Mouse (Mus musculus) kidney, postnatal 36 days (tissue): ENCODE data around the gene Efcab8.
"Not testable (repeated sequence)": the region's sequence is repeated elsewhere in the genome, so short reads cannot be mapped to it uniquely, and the experiment has no call there.

Experiments
- DNase-seq, 2 experiments: peaks; one replicate each; pipeline ENCODE4 v3.0.0; 2021 to 2022; ENCODE audit warnings: mixed read lengths in 2 of 2

The Efcab8 gene

DNA sequence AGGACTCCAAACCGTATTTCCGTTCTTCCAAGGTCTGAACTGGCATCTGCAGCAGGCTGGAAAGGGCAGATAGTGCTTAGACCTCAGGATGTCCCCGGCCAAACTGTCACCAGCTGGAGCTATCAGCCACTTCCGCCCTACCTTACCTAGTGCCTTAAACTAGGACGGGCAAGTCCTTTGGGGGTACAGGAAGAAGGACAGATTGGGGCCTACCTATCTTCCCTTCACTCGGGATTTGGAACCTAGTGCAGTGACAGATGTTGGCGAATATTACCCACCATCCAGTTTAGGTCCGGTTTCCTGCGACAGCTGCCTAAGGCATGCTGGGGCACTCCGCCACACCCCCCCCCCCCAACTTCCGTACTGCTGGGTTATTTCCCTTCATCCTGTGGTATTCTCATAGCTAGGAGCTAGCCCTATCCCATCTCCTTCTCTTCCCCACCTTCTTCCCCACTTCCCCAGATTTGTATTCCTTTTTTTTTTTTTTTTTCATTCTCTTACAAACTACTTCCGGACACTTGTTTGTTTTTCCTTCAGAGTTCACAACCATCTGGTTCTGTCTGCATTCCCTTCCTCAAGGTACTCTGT is at the start of gene Efcab8:
Gene Efcab8 (plus strand): TSS at position 538 of the 588 bp plus-strand sequence.
- peak; percentile 4 to 9 for DNase-seq

DNA sequence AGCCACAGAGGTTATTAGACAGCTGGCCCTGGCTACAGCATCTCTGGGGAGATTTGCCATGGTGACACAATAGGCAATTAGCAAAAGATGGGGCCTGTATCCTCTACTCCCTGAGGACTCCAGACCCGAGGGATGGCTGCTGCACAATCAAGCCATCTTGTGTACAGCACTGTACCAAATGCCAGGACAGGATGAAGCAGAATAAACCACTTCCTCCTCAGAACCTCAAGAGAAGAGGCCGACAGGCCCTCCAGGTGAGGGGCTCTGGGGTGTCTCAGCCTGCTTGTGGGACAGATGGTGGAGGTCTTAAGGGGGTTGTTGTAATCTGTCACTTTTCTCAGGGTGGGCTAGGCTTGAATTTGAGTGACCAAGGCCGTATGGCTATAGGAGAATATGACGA is 45.7 kb upstream of the Efcab8 start:
- DNase-seq = no peak

DNA sequence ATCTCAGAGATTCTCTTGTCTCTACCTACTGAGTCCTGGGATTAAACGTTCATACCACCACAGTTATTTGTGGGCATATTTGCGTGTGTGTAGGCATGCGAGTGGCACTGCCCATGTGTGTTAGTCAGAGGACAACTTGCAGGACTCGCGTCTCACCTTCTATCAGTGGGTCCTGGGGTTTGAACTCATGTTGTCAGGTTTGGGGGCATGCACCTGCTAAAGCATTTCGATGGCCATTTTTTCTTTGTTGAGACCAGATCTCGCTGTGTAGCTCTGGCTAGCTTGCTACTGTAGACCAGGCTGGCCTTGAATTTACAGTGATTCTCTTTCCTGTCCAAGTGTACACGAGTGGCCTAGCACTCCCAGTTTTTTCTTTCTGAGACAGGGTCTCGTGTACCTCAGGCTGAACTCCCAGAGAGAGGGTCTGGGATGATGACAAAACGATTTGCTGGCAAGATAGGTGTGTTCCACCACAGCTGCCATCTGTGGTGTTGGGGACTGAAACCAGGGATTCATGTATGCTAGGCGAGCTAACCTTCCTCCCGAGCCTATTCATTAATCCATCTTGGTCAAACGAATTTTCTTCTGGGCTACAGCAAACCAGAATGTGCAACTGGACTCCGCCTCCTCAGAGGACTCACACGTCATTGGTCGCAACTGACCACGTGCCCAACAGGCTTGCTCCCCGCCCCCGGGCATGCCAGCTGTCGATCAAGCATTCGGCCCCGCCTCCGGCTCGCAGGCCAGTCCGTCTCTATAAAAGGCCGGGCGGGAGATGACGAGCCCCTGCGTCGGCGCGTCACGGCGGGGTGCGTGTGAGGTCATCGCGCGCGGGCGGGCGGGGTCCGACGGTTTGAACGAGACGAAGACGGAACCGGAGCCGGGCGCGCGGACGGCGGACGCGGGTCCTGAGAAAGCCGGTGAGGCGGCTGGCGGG is 39.0 kb upstream of the Efcab8 start, which contains the start of gene Mapre1:
Gene Mapre1 (plus strand): TSS at position 775 of the 937 bp plus-strand sequence.
- peak; percentile 100 for DNase-seq

DNA sequence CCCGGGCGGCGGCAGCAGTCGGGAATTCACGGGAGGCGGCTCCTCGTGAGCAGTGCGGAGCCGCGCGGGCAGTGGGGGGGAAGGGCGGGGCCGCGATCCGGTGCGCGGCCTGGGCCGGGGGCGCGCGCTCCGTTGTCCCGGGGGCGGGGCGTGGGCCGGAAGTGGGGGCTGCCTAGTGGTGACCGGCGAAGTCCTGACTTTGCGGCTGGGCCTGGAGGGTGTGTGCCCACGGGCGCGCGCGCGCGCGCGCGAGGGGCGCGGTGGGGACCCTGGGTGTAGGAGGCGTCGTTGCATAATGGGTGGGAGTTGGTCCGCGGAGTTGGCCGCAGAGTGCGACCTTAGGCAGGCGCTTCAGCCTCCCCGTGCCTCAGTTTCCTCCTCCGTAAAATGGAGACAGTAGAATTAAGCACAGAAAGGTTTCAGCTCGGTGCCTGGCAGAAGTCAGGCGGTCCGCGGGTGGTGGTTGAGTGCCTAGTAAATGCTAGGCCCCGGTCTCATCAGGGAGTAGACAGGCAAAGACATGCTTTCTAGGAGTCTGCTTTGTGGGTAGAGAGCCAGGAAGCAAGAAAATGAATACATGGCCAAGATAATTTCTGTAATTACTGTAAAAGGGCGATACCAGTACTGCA is 38.2 kb upstream of the Efcab8 start:
- peak; percentile 74 to 89 for DNase-seq

DNA sequence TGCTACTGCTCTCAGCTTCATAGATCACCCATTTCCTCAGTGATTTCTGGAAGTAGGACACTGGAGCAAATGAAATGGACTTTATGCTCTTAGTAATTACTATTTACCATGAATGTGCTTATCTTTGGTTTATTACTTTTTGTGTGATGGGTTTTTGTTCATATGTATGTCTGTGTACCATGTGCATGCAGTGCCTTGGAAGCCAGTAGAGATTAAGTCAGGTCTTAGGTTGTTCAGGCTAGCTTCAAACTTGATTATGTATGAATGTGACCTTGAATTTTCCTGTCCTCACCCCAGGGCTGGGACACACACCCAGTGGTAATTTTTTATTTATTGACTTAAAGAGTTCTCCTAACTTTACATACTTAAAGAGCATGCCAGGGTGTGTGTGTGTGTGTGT is 31.7 kb upstream of the Efcab8 start:
- DNase-seq = no peak

DNA sequence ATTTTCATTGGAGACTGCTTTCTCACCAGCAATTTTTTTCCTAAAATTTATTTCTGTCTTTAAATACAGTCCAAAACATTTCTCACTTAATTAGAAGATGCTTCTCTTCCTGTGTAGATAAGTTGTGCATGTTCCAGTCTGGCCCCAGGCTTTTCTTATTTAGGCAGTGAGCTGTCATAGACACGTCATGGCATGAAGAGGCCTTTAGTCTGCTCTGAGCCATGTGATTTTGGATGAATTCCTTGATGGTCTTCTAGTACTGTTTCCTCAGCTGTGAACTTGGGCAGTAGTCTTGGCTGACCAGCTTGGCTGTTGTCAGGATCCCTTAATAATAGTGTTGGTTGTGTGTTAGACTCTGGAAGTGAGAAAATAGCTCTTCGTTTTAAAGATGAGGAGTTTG is 29.4 kb upstream of the Efcab8 start:
- DNase-seq = no peak

DNA sequence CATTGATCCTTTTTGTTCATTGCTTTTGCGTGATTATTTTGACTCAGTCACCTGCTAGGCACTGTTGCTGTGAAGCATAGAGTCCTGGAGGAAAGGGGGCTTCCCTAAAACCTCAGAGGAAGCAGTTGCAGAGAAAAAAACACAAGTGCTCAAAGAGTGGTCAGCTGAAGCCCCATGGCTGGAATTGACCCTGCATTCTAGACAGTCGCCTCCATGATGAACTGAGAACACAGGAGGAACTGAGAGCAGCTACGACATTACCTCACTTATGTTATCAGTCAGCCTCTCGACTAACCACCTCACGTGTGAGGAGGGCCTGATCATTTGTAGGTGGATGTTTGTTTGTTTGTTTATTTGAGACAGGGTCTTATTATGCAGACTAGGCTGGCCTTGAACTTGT is 17.6 kb upstream of the Efcab8 start:
- DNase-seq = no peak

DNA sequence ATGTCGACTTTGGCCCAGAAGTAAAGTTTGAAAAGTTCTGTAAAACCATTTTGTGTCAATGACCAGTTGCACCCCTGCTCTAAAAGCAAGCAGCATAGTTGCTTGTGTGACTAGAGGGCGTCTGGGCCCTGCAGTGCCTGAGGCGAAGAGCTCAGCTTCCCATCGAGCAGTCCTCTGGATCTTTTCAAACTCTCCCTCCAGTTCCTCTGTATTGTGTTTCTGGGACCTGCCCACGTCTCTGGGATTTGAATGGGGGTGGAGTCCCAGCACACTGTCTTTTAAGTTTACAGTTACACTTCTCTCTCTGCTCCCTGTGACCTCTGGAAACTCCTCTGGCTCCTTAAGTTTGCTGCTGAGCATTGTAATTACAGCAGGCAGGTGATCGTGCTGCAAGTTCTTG is 12.2 kb upstream of the Efcab8 start:
- no peak for DNase-seq

DNA sequence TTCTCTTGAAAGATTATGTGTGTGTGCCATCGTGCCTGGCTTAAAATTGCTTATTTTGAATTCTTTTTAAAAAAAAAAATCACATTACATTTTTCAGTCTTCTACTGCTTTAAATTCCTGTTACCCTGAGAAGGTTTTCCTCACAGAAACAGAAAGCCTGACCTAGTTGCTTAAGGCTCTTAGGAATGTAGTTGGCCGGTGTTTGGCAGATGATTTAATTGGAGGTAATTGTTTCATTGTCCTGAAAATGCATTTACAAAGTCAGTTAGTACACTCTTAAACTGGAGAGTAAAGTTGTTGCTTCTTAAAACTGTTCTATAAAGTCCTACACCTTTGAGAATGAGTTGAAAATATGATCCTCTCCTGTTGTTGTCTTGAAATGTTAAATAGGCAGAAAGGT is 10.8 kb upstream of the Efcab8 start:
- DNase-seq = no peak

DNA sequence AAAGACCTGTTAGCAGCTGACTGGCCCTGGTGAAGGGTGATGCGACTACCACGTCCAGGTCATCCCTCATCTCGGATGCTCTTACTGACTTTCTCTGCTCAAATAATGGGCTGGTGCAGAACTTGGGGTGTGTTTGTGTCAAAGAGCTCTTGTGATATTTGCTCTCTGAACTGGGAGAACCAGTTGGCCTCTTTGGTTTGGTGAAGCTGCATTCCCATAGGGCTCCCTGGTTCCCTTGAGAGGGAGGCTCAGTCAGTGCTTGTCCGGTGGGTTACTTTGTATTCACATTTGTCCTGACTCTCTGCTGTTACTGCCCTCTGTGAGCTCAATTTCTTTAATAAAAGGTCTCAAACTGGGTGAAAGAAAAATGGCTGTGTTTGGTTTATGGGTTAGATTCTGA is 6.8 kb upstream of the Efcab8 start:
- no peak for DNase-seq

DNA sequence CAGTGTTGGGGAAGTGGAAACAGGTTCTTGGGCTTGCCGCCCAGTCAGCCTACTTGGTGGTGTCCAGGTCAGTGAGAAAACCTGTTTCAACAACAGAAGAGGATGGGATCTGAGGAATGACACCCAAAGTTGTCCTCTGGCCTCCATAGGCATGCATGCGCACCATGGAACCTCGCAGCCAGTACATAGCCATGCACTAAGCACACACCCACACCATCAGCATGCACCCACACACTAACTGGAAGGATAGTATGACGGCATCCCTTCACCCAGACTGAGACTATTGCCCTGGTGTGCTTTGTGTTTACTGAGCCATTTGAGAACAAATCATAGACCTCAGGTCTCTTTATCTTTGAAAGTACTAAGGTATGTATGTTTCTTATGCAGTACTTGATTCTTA is 4.3 kb upstream of the Efcab8 start:
- no peak for DNase-seq

DNA sequence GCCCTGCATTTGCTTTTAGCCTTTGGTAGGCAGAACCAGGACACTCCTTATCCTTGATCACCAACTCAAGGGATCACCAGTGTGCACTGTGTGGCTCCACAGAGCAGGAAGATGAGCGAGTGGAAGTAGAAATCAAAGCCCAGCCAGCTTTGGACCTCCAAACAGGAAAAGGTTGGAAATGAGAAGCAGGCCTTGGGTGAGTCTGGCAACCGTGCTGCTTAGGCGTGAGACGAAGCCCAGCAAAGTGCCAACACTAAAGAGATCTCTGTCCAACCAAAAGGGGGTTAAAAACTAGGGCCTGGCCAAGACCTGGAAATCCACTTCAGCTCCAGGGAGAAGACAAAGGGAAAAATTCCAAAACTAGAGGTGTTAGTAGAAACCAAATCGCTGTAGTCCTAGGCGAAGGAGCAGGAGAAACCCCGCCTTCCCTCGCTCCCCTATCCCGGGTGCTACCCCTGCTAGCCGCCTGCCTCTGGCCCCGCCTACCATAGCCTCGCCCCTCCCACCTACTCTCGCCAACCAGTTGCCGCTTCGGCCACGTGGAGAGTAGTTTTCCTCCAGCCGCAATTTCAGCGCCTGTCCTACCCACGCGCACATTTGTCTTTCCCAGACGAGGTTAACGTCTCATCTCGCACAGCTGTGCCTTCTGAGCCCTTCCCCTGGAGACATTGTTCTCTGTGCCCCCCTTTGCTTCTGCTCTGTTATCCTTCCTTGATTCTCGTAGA is 931 bp upstream of the Efcab8 start:
- DNase-seq = peak; percentile 72 to 89

DNA sequence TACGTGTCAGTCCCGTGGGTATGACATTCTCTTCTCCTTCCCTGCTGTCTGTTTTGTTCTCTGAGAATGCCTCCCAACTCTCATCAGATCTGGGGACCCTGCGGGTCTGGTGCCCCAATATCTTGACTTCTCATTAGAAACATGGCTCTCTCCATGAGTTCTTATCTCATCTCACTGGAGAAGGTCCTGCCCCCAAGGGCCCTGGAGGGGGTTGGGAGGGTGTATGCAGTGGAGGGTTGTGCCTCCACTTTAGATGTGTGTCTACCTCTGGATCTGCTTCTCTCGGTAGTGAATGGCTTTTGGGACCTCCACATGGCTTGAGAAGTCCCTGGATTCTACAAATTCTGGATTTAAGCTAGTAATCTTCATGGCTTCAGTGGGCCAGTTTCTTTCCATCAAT is 1.4 kb downstream of the Efcab8 start:
- no peak for DNase-seq

DNA sequence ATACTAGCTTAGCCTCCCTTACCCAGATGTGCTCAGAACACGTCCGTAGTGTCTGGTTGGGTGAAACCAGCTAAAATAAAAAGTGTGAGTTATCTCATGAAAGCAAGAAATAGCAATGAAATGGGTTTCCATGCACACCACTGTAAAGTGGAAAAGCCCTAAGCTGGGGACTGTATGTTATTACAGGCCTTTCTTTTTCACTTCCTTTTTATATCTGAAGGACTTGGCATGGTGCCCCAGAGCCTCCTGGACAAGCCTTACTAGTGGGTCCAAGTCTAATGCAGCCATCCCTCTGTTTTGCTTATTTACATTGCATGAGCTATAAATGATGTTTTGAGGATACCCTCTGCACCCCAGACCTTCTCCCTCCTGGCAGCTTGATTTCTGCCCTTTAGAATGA is 4.9 kb downstream of the Efcab8 start:
- DNase-seq = peak; percentile 13 to 46

DNA sequence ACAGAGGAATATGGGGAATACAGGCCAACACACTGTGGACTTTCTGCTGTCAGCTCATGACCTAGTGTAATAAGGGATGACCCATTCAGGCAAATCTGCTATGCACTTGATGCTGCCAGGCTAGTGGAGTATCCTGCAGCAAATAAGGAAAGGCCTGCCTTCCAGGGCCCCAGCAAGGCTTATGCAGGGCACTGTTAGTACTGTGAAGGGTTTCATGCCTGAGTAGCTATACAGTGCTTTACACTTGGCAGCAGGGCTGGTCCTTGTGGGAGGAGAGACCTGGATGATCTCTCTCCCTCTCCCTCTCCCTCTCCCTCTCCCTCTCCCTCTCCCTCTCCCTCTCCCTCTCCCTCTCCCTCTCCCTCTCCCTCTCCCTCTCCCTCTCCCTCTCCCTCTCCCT is 13.6 kb downstream of the Efcab8 start:
- no peak for DNase-seq

DNA sequence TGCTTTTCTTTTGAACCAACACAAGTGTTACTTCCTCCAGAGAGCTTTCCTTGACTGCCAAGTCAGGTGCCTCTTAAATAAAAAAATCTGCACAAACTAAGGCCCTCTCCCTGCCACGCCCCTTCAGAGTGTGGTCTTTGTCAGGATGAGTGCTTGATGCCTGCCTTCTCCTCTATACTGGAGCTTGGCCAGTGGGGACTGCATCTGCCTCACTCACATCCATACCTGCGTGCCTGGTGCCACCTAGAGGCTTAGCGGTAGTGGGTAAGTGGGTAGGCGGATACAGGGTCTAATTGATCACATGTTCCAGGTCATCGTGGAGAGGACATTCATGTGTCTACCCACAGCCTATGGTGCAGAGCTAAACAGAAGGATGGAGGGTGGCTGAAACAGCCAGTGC is 15.4 kb downstream of the Efcab8 start:
- DNase-seq = peak; percentile 19 to 52

DNA sequence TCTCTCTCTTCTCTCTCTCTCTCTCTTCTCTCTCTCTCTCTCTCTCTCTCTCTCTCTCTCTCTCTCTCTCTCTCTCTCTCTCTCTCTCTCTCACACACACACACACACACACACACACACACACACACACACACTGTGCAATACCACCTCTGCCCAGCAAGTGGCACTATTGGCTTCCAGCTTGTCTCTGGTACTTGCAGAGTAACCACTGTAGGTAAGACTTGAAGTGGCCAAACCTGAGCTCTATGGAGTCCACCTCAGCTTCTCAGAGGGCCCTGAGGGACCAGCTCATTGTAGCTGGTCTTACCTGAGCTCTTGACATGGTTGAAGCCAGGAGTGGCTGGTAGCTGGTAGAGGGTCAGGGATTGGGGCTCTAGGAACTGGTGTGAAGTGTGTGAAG is 27.7 kb downstream of the Efcab8 start:
- peak; percentile 35 to 77 for DNase-seq

DNA sequence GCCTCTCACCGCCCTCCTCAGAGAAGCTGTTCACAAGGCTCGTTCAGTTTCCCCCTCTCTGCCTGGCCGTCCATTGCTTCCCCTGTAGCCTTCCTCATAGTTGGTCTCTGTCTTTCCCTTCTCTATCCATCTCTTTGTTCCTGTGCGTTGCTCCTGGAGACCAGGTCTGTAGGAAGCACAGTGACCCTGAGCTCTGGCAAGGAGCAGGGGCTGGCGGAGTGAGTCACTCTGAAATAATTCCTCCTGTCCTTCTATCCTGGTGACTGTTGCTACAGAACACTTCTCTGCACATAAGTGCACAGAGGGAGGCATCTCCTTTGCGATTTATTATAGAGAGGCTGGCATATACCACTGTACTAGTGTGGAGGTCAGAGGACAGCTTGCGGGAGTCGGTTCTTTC is 28.4 kb downstream of the Efcab8 start:
- no peak for DNase-seq

DNA sequence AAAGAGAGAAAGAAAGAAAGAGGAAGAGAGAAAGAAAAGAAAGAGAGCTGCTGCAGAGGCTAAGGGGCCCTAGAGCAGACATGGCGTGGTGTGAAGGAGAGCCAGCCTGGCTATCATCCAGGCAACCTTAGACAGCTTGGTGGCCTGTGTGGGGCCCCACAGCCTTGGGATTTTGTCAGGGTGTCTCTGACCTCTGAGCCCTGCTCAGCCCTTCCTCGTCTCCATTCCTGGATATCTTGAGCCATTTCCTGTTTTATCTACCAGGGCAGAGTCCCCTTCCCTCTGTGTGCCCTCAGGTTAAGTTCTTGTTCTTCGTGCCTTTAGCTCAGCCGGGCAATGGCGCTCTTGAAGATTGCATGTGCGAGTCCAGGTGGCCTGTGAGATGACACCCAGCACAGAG is 29.1 kb downstream of the Efcab8 start:
- DNase-seq = no peak

DNA sequence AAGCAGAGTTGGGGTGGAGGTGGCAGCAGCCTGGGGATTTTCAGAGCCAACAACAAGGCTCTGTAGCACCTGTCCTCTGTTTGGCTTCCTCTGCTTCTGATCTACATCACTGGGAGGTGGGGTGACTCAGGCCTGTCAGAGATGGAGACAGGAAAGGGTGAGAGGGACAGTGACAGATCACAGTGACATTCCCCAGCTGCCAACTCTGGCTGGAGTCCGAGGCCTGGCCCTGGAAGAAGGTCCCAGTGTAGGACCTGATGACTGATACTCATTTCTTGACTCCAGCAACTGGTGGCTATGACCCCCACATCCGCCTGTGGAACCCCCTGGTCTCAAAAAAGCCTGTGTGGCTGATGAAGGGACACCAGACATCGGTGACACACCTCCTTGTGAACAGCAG is 30.2 kb downstream of the Efcab8 start:
- DNase-seq = no peak

DNA sequence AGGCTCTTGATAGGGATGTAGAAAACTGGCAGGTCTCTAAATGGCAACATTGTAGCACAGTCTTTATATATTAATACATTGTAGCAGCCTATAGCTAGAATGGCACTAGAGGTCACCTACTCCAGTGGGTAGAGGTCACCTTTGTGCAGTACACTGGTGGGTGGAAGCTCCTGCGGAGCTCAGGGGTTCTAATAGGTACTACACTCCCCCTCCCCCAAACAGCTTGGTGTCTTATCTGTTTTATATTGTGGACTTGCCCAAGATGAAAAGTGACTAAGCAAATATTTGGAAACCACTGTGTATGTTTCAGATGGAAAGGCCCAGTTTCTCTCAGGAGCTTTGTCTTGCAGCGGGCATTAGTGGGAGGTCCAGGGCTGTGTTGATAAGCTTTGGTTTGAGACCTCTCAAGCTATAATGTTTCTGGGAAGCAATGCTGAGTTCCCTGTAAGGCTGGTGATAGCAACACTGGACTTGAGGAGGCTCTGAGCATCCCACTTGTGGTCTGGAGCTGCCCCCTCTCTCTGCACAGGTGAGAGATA is 42.3 kb downstream of the Efcab8 start:
- no peak for DNase-seq

DNA sequence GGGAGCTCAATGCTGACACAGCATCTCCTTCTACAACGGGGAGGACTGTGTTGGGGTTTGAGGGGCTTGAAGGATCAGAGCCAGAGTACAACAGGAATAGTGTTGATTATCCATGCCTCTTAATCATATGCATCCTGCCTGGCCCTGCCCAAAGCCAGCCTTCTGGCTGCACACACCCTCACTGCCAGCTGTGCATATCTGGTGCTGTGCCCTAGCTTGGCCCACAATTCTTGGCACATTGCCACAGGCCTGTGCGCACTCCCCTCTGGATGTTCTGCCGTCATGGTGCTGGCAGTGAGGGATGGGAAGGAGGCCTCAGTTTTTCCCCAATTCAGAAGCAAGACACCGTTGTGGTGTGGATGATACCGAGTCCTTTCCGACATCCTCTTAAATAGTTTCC is 44.9 kb downstream of the Efcab8 start:
- DNase-seq = peak; percentile 2 to 7

DNA sequence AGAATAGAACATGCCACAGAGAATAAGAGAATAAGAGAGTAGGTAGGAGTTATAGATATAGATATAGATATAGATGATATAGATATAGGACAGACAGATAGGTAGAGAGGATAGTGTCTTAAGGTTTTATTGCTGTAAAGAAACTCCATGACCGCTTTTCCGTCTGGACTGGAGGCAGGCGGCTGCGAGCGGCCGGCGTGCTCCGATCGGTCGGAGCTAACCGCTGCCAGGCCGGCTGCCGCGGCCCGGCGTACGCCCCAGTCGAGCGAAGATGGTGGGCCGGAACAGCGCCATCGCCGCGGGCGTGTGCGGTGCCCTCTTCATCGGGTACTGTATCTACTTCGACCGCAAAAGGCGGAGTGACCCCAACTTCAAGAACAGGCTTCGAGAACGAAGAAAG is 46.2 kb downstream of the Efcab8 start:
- not testable (repeated sequence) for DNase-seq
